Comparison of ENCODE assay signal across 10 mouse cellular contexts in genomic region chr1:118672196-118672595, GRCm38 (mm10). TPM values are rescaled to one million over a fixed set of nuclear protein-coding genes. Genes with fewer than 3 reads are reported as not detected.
DNase-seq lines count a peak whose midpoint lies in the region; ATAC-seq lines count a peak whose summit lies in the region.
"Had no signal": no experiment of that assay in that cellular context is flagged by ENCODE, and none has a peak within 500 bp of the region (broad histone marks: within the 10 kb centered on the region; RNA-seq: fewer than 3 reads in every experiment).

No protein-coding gene starts in this region.

- WGBS in hindbrain, embryonic 16.5 days = 30% methylated on average over 8 of the region's 8 CpGs
- WGBS in hindbrain, embryonic 11.5 days = 42% methylated on average over 8 of the region's 8 CpGs
- WGBS in forebrain, embryonic 14.5 days = 15% methylated on average over 8 of the region's 8 CpGs

- H3K27ac ChIP-seq in hindbrain, embryonic 16.5 days (ENCODE audit: low read depth, low read length) = no peak overlapping the region
- H3K27ac ChIP-seq in hindbrain, embryonic 11.5 days (ENCODE audit: low read depth, low read length) = no peak overlapping the region
- H3K27ac ChIP-seq in forebrain, embryonic 14.5 days (ENCODE audit: low read depth, low read length) = no peak overlapping the region

- H3K9ac ChIP-seq in hindbrain, embryonic 16.5 days (ENCODE audit: low read depth, low read length) = no peak overlapping the region
- H3K9ac ChIP-seq in hindbrain, embryonic 11.5 days (ENCODE audit: low read depth, low read length) = no peak overlapping the region
- H3K9ac ChIP-seq in forebrain, embryonic 14.5 days (ENCODE audit: low read length) = no peak overlapping the region

- H3K27me3 ChIP-seq in hindbrain, embryonic 16.5 days (replicated peaks; ENCODE audit: control insufficient read depth, insufficient read depth, low read length) = no peaks in the 10 kb centered on the region
- H3K27me3 ChIP-seq in hindbrain, embryonic 11.5 days (ENCODE audit: control insufficient read depth, insufficient read depth, low read length) = no peaks in the 10 kb centered on the region
- no peaks in the 10 kb centered on the region for H3K27me3 ChIP-seq in forebrain, embryonic 14.5 days (replicated peaks; ENCODE audit: control insufficient read depth, insufficient read depth, low read length)

- no peaks in the 10 kb centered on the region for H3K9me3 ChIP-seq in hindbrain, embryonic 16.5 days (ENCODE audit: control insufficient read depth, low read length)
- no peaks in the 10 kb centered on the region for H3K9me3 ChIP-seq in hindbrain, embryonic 11.5 days (ENCODE audit: control insufficient read depth, low read length)
- no peaks in the 10 kb centered on the region for H3K9me3 ChIP-seq in forebrain, embryonic 14.5 days (replicated peaks; ENCODE audit: control insufficient read depth, low read length)

- H3K4me3 ChIP-seq in hindbrain, embryonic 16.5 days (ENCODE audit: low read length) = no peak overlapping the region
- H3K4me3 ChIP-seq in hindbrain, embryonic 11.5 days (ENCODE audit: low read depth, low read length) = no peak overlapping the region
- no peak overlapping the region for H3K4me3 ChIP-seq in forebrain, embryonic 14.5 days (ENCODE audit: low read depth, low read length)
- H3K4me3 ChIP-seq: erythroblast, embryonic 14.5 days had no signal

- no peak overlapping the region for H3K4me2 ChIP-seq in hindbrain, embryonic 16.5 days (ENCODE audit: low read length)
- H3K4me2 ChIP-seq in hindbrain, embryonic 11.5 days (replicated peaks; ENCODE audit: low read depth, low read length) = no peak overlapping the region
- H3K4me2 ChIP-seq in forebrain, embryonic 14.5 days (ENCODE audit: low read length) = no peak overlapping the region

- no peaks in the 10 kb centered on the region for H3K4me1 ChIP-seq in hindbrain, embryonic 16.5 days (ENCODE audit: control insufficient read depth, insufficient read depth, low read depth, low read length)
- no peaks in the 10 kb centered on the region for H3K4me1 ChIP-seq in hindbrain, embryonic 11.5 days (replicated peaks; ENCODE audit: control insufficient read depth, insufficient read depth, low read length)
- H3K4me1 ChIP-seq in forebrain, embryonic 14.5 days (ENCODE audit: control insufficient read depth, insufficient read depth, low read length) = no peaks in the 10 kb centered on the region

- 0 out of 2 replicates have a peak, but pooled peaks have one; percentile 30 for ATAC-seq in hindbrain, embryonic 16.5 days
- ATAC-seq in hindbrain, embryonic 11.5 days (ENCODE audit: low FRiP score) = no peak
- no peak for ATAC-seq in forebrain, embryonic 14.5 days
- no peak for ATAC-seq in megakaryocyte progenitor cell, adult 5-6 weeks (replicated peaks; ENCODE audit: poor library complexity)

- H3K36me3 ChIP-seq in hindbrain, embryonic 16.5 days (ENCODE audit: control insufficient read depth, insufficient read depth, low read length) = no peaks in the 10 kb centered on the region
- H3K36me3 ChIP-seq in hindbrain, embryonic 11.5 days (ENCODE audit: control insufficient read depth, insufficient read depth, low read length) = no peaks in the 10 kb centered on the region
- H3K36me3 ChIP-seq in forebrain, embryonic 14.5 days (ENCODE audit: control insufficient read depth, insufficient read depth, low read length) = no peaks in the 10 kb centered on the region

- no peak for DNase-seq in hindbrain, embryonic 11.5 days (ENCODE audit: low spot score)
- peak; percentile 32 for DNase-seq in Muller cell, postnatal 12 days (ENCODE audit: inconsistent ontology term)
- DNase-seq in forebrain, embryonic 14.5 days (ENCODE audit: low spot score) = peak; percentile 11
- DNase-seq in kidney, postnatal 25 days = peak; percentile 87 to 96
- DNase-seq in heart, adult 11 months = no peak
- DNase-seq in thymus, postnatal 0 days (ENCODE audit: low spot score) = no peak
- DNase-seq: liver had no signal

RNA-seq across cellular contexts. Expression of gene Tfcp2l1, which starts 44.5 kb away (rescaled TPM):
- 0.59 and 0.61 TPM in 2 replicates for polyA plus RNA-seq in hindbrain, embryonic 16.5 days (2015; fragmentation: Nextera tagmentation; extraction: Ambion mirVana)
- polyA plus RNA-seq in hindbrain, embryonic 11.5 days (2014; fragmentation: Nextera tagmentation; extraction: Ambion mirVana) = 0.15 TPM in 2 replicates
- 0.29 and 0.80 TPM in 2 replicates for polyA plus RNA-seq in forebrain, embryonic 14.5 days (2014; fragmentation: Nextera tagmentation; extraction: Ambion mirVana)
- polyA plus RNA-seq in thymus, postnatal 0 days (2015; fragmentation: Nextera tagmentation; extraction: Ambion mirVana) = 0.27 and 0.48 TPM in 2 replicates
- 0.10 TPM in 1 of 2 replicates, not detected in the other for total RNA-seq in megakaryocyte progenitor cell, adult 5-6 weeks (2015)
- total RNA-seq in megakaryocyte progenitor cell, adult 5-6 weeks (2017) = 0.10 TPM in 1 of 2 replicates, not detected in the other
- polyA plus RNA-seq: erythroblast, embryonic 14.5 days had no signal

Comparison
In these comparisons a context has a peak if more than half of its experiments do, and no peak if none do; other contexts are left out.
1. DNase-seq: peak in Muller cell, postnatal 12 days (single experiment), forebrain, embryonic 14.5 days (single experiment) and kidney, postnatal 25 days (2 of 2); none in hindbrain, embryonic 11.5 days (single experiment), heart, adult 11 months (single experiment) and thymus, postnatal 0 days (single experiment).